Comparison of ENCODE assay signal across 20 mouse cellular contexts in the genomic region with DNA sequence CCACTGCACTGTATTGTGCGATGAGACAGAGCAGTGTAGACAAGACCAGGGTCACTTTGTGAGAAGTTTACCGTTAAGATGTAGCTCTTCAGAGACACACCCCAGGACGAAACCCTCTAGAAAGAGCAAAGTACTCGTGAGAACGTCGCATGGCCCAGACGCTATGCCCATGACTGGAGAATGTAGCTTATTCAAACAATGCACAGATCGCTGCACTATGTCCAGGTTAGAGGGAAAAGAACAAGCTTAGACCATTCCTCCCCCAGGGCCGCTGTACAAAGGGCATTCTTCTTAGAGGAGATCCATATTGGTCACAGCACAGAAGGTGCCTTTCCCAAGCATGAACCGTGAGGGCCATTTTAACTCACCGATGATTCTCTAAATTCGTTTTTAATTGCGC. TPM values are rescaled to one million over a fixed set of nuclear protein-coding genes. Genes with fewer than 3 reads are reported as not detected.
DNase-seq lines count a peak whose midpoint lies in the region; ATAC-seq and TF ChIP-seq lines count a peak whose summit lies in the region.
"Had no signal": no experiment of that assay in that cellular context is flagged by ENCODE, and none has a peak within 500 bp of the region (broad histone marks: within the 10 kb centered on the region; RNA-seq: fewer than 3 reads in every experiment).

No protein-coding gene starts in this region.

- H3K4me2 ChIP-seq in heart, embryonic 15.5 days: no peak overlapping the region
- no peak overlapping the region for H3K4me2 ChIP-seq in kidney, postnatal 0 days (ENCODE audit: low read length)
- no peak overlapping the region for H3K4me2 ChIP-seq in kidney, embryonic 14.5 days (replicated peaks; ENCODE audit: low read depth, low read length)
- no peak overlapping the region for H3K4me2 ChIP-seq in intestine, embryonic 16.5 days (ENCODE audit: low read depth, low read length)
- H3K4me2 ChIP-seq: forebrain, embryonic 13.5 days; hindbrain, embryonic 15.5 days; kidney, embryonic 15.5 days; neural tube, embryonic 15.5 days had no signal

- H3K9me3 ChIP-seq in heart, embryonic 15.5 days (replicated peaks): no peaks in the 10 kb centered on the region
- no peaks in the 10 kb centered on the region for H3K9me3 ChIP-seq in kidney, postnatal 0 days (replicated peaks; ENCODE audit: low read length)
- H3K9me3 ChIP-seq in kidney, embryonic 14.5 days (ENCODE audit: control insufficient read depth, low read length): no peaks in the 10 kb centered on the region
- H3K9me3 ChIP-seq in intestine, embryonic 16.5 days (ENCODE audit: control insufficient read depth, low read length): no peaks in the 10 kb centered on the region
- H3K9me3 ChIP-seq: forebrain, embryonic 13.5 days; hindbrain, embryonic 15.5 days; kidney, embryonic 15.5 days; midbrain, embryonic 10.5 days; neural tube, embryonic 15.5 days had no signal

- no peak overlapping the region for H3K4me3 ChIP-seq in heart, adult 2 months
- H3K4me3 ChIP-seq in heart, embryonic 15.5 days: no peak overlapping the region
- H3K4me3 ChIP-seq in kidney, postnatal 0 days (replicated peaks; ENCODE audit: low read depth, low read length): no peak overlapping the region
- H3K4me3 ChIP-seq in kidney, embryonic 14.5 days (ENCODE audit: low read length): no peak overlapping the region
- no peak overlapping the region for H3K4me3 ChIP-seq in intestine, embryonic 16.5 days (ENCODE audit: low read length)
- H3K4me3 ChIP-seq: forebrain, embryonic 13.5 days; hindbrain, embryonic 15.5 days; kidney, embryonic 15.5 days; midbrain, embryonic 10.5 days; myocyte; neural tube, embryonic 15.5 days had no signal

- no peak for DNase-seq in heart, adult 2 months
- no peak for DNase-seq in heart, postnatal 10 days
- DNase-seq in heart, adult 18-20 months: no peak
- no peak for DNase-seq in kidney, postnatal 0 days (ENCODE audit: low spot score)
- no peak for DNase-seq in right cerebral cortex, adult 2 months (ENCODE audit: low spot score in 2 of 2)
- DNase-seq: adrenal gland, postnatal 14 days; cerebellum, adult 9-10 months; right cerebral cortex, adult 18-20 months; thymus, postnatal 14 days had no signal

- TF ChIP-seq CTCF in heart, adult 2 months (IDR thresholded peaks at IDR 0.05): no peak
- TF ChIP-seq CTCF in kidney, postnatal 0 days (IDR thresholded peaks at IDR 0.05; ENCODE audit: low read depth): no peak

- H3K79me2 ChIP-seq in heart, adult 2 months (replicated peaks; ENCODE audit: control insufficient read depth, insufficient read depth, low read length): peaks cover 1% of the 10 kb centered on the region; the same call in 1 of the 2 replicates

- peak overlapping the region; percentile 81 for H3K27ac ChIP-seq in heart, adult 2 months
- H3K27ac ChIP-seq in heart, embryonic 15.5 days: peak overlapping the region; percentile 72
- no peak overlapping the region for H3K27ac ChIP-seq in kidney, postnatal 0 days
- no peak overlapping the region for H3K27ac ChIP-seq in kidney, embryonic 14.5 days (ENCODE audit: low read depth, low read length)
- peak overlapping the region; percentile 65 for H3K27ac ChIP-seq in intestine, embryonic 16.5 days (ENCODE audit: low read length)
- H3K27ac ChIP-seq: forebrain, embryonic 13.5 days; hindbrain, embryonic 15.5 days; kidney, embryonic 15.5 days; midbrain, embryonic 10.5 days; neural tube, embryonic 15.5 days had no signal

- no peaks in the 10 kb centered on the region for H3K27me3 ChIP-seq in heart, adult 2 months (ENCODE audit: control insufficient read depth, insufficient read depth, low read length)
- H3K27me3 ChIP-seq in heart, embryonic 15.5 days: no peaks in the 10 kb centered on the region
- H3K27me3 ChIP-seq in kidney, postnatal 0 days (ENCODE audit: insufficient read depth, low read length): no peaks in the 10 kb centered on the region
- H3K27me3 ChIP-seq in kidney, embryonic 14.5 days (ENCODE audit: control insufficient read depth, insufficient read depth, low read length): no peaks in the 10 kb centered on the region
- H3K27me3 ChIP-seq in intestine, embryonic 16.5 days (replicated peaks; ENCODE audit: control insufficient read depth, insufficient read depth, low read length): no peaks in the 10 kb centered on the region
- H3K27me3 ChIP-seq: forebrain, embryonic 13.5 days; hindbrain, embryonic 15.5 days; kidney, embryonic 15.5 days; neural tube, embryonic 15.5 days had no signal

- no peak overlapping the region for H3K9ac ChIP-seq in heart, adult 2 months (ENCODE audit: low read depth, low read length)
- no peak overlapping the region for H3K9ac ChIP-seq in heart, embryonic 15.5 days
- H3K9ac ChIP-seq in kidney, postnatal 0 days (ENCODE audit: low read depth, low read length): no peak overlapping the region
- H3K9ac ChIP-seq in kidney, embryonic 14.5 days (ENCODE audit: low read depth, low read length): no peak overlapping the region
- no peak overlapping the region for H3K9ac ChIP-seq in intestine, embryonic 16.5 days (ENCODE audit: low read depth, low read length)
- H3K9ac ChIP-seq: forebrain, embryonic 13.5 days; hindbrain, embryonic 15.5 days; kidney, embryonic 15.5 days; neural tube, embryonic 15.5 days had no signal

- H3K36me3 ChIP-seq in heart, adult 2 months (ENCODE audit: control insufficient read depth, insufficient read depth, low read length): peaks cover 4% of the 10 kb centered on the region
- no peaks in the 10 kb centered on the region for H3K36me3 ChIP-seq in heart, embryonic 15.5 days
- H3K36me3 ChIP-seq in kidney, postnatal 0 days (ENCODE audit: insufficient read depth, low read length): no peaks in the 10 kb centered on the region
- no peaks in the 10 kb centered on the region for H3K36me3 ChIP-seq in kidney, embryonic 14.5 days (ENCODE audit: control insufficient read depth, insufficient read depth, low read length)
- no peaks in the 10 kb centered on the region for H3K36me3 ChIP-seq in intestine, embryonic 16.5 days (ENCODE audit: control insufficient read depth, insufficient read depth, low read length)
- H3K36me3 ChIP-seq: hindbrain, embryonic 15.5 days; kidney, embryonic 15.5 days; midbrain, embryonic 10.5 days; neural tube, embryonic 15.5 days had no signal

- no peak for TF ChIP-seq EP300 in heart, adult 2 months (IDR thresholded peaks at IDR 0.05; ENCODE audit: insufficient read depth, low read depth, low read length)

- WGBS in heart, adult 2 months: 76% methylated on average over 13 of the region's 13 CpGs
- 69% methylated on average over 13 of the region's 13 CpGs for WGBS in heart, embryonic 15.5 days
- WGBS in kidney, postnatal 0 days: 82% methylated on average over 13 of the region's 13 CpGs
- 88% methylated on average over 13 of the region's 13 CpGs for WGBS in kidney, embryonic 14.5 days
- WGBS in intestine, embryonic 16.5 days: 65% methylated on average over 13 of the region's 13 CpGs

- ATAC-seq in heart, embryonic 15.5 days (replicated peaks; ENCODE audit: insufficient number of reproducible peaks, insufficient read depth, low FRiP score, low read depth): no peak
- peak; percentile 41; the same call in 1 of the 2 replicates for ATAC-seq in kidney, postnatal 0 days (replicated peaks; ENCODE audit: low FRiP score, low read depth)
- ATAC-seq in kidney, embryonic 14.5 days (ENCODE audit: low FRiP score, low TSS enrichment): no peak
- ATAC-seq in intestine, embryonic 16.5 days: peak; percentile 22; the same call in 1 of the 2 replicates
- ATAC-seq: CD4-positive, CD25-positive, alpha-beta regulatory T cell, adult 4 months; forebrain, embryonic 13.5 days; midbrain, embryonic 16.5 days had no signal

- intact Hi-C loops in heart, adult 2 months (cut with DNase I): loop anchor here (5.0 kb wide), 1 partner anchor 35 kb away; no protein-coding TSS in a partner anchor
- intact Hi-C loops in heart, postnatal 10 days (cut with DNase I): no loop called here

- no peak for TF ChIP-seq POLR2A in heart, adult 2 months (IDR thresholded peaks at IDR 0.05; ENCODE audit: insufficient read depth, low read depth, low read length)

- H3K4me1 ChIP-seq in heart, adult 2 months (ENCODE audit: control insufficient read depth, insufficient read depth, low read length): peaks cover 16% of the 10 kb centered on the region
- peaks cover 54% of the 10 kb centered on the region for H3K4me1 ChIP-seq in heart, embryonic 15.5 days (replicated peaks)
- no peaks in the 10 kb centered on the region for H3K4me1 ChIP-seq in kidney, postnatal 0 days (replicated peaks; ENCODE audit: insufficient read depth, low read length)
- peaks cover 5% of the 10 kb centered on the region for H3K4me1 ChIP-seq in kidney, embryonic 14.5 days (ENCODE audit: control insufficient read depth, insufficient read depth, low read length)
- H3K4me1 ChIP-seq in intestine, embryonic 16.5 days (ENCODE audit: control insufficient read depth, insufficient read depth, low read length): peaks cover 33% of the 10 kb centered on the region

RNA-seq across cellular contexts. Expression of a gene that starts 35.9 kb away (rescaled TPM):
- 100 to 1,000 TPM; 196 to 225 TPM for total RNA-seq in heart, adult 2 months (2021)
- 176 and 318 TPM in 2 replicates for polyA plus RNA-seq in heart, adult 2 months (2012; rRNA removed)
- total RNA-seq in heart, postnatal 10 days (2021): 100 to 1,000 TPM; 125 to 149 TPM
- 10.2 and 10.8 TPM in 2 replicates for polyA plus RNA-seq in heart, embryonic 15.5 days (2015; fragmentation: Nextera tagmentation; extraction: Ambion mirVana)
- total RNA-seq in heart, adult 18-20 months (2021): 100 to 1,000 TPM; 200 to 202 TPM
- polyA plus RNA-seq in kidney, postnatal 0 days (2015; fragmentation: Nextera tagmentation; extraction: Ambion mirVana): 10.0 and 11.0 TPM in 2 replicates
- 6.1 and 10.3 TPM in 2 replicates for polyA plus RNA-seq in kidney, embryonic 14.5 days (2014; fragmentation: Nextera tagmentation; extraction: Ambion mirVana)
- polyA plus RNA-seq in intestine, embryonic 16.5 days (2015; fragmentation: Nextera tagmentation; extraction: Ambion mirVana): 5.9 and 12.1 TPM in 2 replicates

Comparison
In these comparisons a context has a peak if more than half of its experiments do, and no peak if none do; other contexts are left out.
1. ATAC-seq: peak in kidney, postnatal 0 days (single experiment) and intestine, embryonic 16.5 days (single experiment); none in heart, embryonic 15.5 days (single experiment) and kidney, embryonic 14.5 days (single experiment).
2. RNA of a gene that starts 35.9 kb away (polyA plus RNA-seq): 176 to 318 TPM in heart, adult 2 months; 10.0 to 11.0 TPM in kidney, postnatal 0 days, 6.1 to 10.3 TPM in kidney, embryonic 14.5 days, 10.2 to 10.8 TPM in heart, embryonic 15.5 days and 5.9 to 12.1 TPM in intestine, embryonic 16.5 days; every median in the first group is over 10 times any median in the second.
3. H3K27ac ChIP-seq: peak in heart, adult 2 months (single experiment), heart, embryonic 15.5 days (single experiment) and intestine, embryonic 16.5 days (single experiment); none in kidney, postnatal 0 days (single experiment) and kidney, embryonic 14.5 days (single experiment).